Mouse (Mus musculus) heart, embryonic 15.5 days (tissue): ENCODE results near the gene Dcaf10. TPM values are rescaled to one million over a fixed set of nuclear protein-coding genes. Genes with fewer than 3 reads are reported as not detected.
"Not testable (repeated sequence)": the region's sequence is repeated elsewhere in the genome, so short reads cannot be mapped to it uniquely, and the experiment has no call there.

Experiments used
- ATAC-seq: fragments of 200-750 bp; cut with Nextera tagmentation; replicated peaks from 2 replicates; pipeline ENCODE4 v1.8.0; 2017; ENCODE audit warnings: low read depth, moderate TSS enrichment; ENCODE audit not compliant: insufficient number of reproducible peaks, insufficient read depth, low FRiP score
- H3K27ac ChIP-seq: fragments of 300-500 bp; sonication (generic); 2 replicates; pipeline ENCODE4 v1.5.1; 2015; ENCODE audit warnings: mild to moderate bottlenecking, inconsistent platforms
- H3K27me3 ChIP-seq: fragments of 300-500 bp; sonication (generic); 2 replicates; pipeline ENCODE4 v1.6.1; 2015; ENCODE audit warnings: inconsistent platforms
- H3K36me3 ChIP-seq: fragments of 300-500 bp; sonication (generic); 2 replicates; pipeline ENCODE4 v1.6.1; 2015; ENCODE audit warnings: mild to moderate bottlenecking, inconsistent platforms
- H3K4me1 ChIP-seq: fragments of 300-500 bp; sonication (generic); replicated peaks from 2 replicates; pipeline ENCODE4 v1.6.1; 2015; ENCODE audit warnings: inconsistent platforms
- H3K4me2 ChIP-seq: fragments of 300-500 bp; sonication (generic); 2 replicates; pipeline ENCODE4 v1.6.1; 2015; ENCODE audit warnings: inconsistent platforms, mild to moderate bottlenecking, moderate library complexity
- H3K4me3 ChIP-seq: fragments of 300-500 bp; sonication (generic); 2 replicates; pipeline ENCODE4 v1.5.1; 2015; ENCODE audit warnings: mild to moderate bottlenecking, inconsistent platforms
- H3K9ac ChIP-seq: fragments of 300-500 bp; sonication (generic); 2 replicates; pipeline ENCODE4 v1.6.1; 2015; ENCODE audit warnings: mild to moderate bottlenecking, inconsistent platforms
- H3K9me3 ChIP-seq: fragments of 300-500 bp; sonication (generic); replicated peaks from 2 replicates; pipeline ENCODE4 v1.6.1; 2016; ENCODE audit warnings: inconsistent platforms
- WGBS: fragments of 180-500 bp; shearing (Covaris S2); methylation state at CpG from one replicate; pipeline ENCODE4 v1.1.7; 2015; ENCODE audit warnings: mixed read lengths; 5-methylcytosine and 5-hydroxymethylcytosine counted together
- polyA plus RNA-seq: library from polyadenylated mRNA; unstranded; fragments of >200 nt; fragmentation: Nextera tagmentation; extraction: Ambion mirVana; gene quantifications from 2 replicates; pipeline ENCODE4 v1.2.1, GENCODE M21; 2015

Dcaf10 gene
- polyA plus RNA-seq, 1 experiment from 2014 or later, result 8.1 TPM

DNA sequence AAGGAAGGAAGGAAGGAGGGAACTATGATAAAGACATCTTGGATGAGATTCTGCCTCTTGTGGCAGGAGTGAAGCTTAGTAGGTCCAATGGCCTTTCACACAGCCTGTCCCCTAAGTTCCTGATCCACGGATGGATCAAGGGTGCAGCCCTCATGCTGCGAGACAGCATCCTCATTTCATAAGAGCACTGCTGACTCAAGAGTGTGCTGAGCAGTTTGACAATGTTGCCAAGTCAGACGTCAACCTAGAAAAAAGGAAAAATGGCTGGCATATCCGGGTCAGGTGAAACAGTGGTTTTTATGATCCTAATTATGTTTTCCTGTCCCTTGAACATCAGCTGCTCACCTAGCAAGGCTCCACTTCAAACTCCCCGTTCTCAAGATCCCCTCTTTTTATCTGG is 51.8 kb downstream of the Dcaf10 start:
- Histone ChIP-seq H3K9me3 (no peaks in the 10 kb centered on the region), H3K4me2 (no peak overlapping the region), H3K9ac (no peak overlapping the region)

GRCm38 (mm10) chr4:45396211-45396610 is 54.3 kb downstream of the Dcaf10 start:
- not testable (repeated sequence) for H3K9me3 ChIP-seq, H3K9ac ChIP-seq, ATAC-seq, H3K27ac ChIP-seq, H3K4me2 ChIP-seq, H3K27me3 ChIP-seq, H3K4me3 ChIP-seq
- WGBS, result 78% methylated on average over 6 of the region's 6 CpGs
- Histone ChIP-seq H3K36me3 (peaks cover 37% of the 10 kb centered on the region), H3K4me1 (peaks cover 10% of the 10 kb centered on the region)

More for the DNA sequence above, 51.8 kb downstream of the Dcaf10 start:
- no peaks in the 10 kb centered on the region for H3K27me3 ChIP-seq
- no peak for ATAC-seq
- H3K36me3 ChIP-seq, result peaks cover 17% of the 10 kb centered on the region
- H3K27ac ChIP-seq, result no peak overlapping the region
- H3K4me3 ChIP-seq, result no peak overlapping the region
- 78% methylated on average over 5 of the region's 5 CpGs for WGBS
- peaks cover 8% of the 10 kb centered on the region for H3K4me1 ChIP-seq

DNA sequence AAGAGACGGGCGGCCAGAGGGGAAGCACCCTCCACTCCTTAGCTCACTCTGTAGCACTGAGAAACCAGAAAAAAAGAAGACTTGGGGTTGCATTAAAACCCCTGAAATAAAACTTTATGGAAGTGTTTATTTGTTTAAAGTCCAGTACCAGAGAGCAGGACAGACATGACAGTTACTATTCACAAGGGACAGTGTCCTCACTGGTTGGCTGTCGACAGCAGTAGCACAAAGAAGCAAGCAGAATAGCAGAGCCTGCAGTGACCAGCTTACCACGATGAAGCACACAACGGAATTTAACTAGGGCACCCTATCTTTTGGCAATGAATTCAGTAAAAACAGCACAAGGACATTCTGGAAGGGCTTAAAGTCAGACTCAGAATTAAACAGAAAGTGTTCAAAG is 56.4 kb downstream of the Dcaf10 start:
- not testable (repeated sequence) for H3K27me3 ChIP-seq, H3K9me3 ChIP-seq, H3K9ac ChIP-seq, ATAC-seq, H3K4me3 ChIP-seq, H3K4me2 ChIP-seq, H3K27ac ChIP-seq
- 73% methylated on average over 5 of the region's 5 CpGs for WGBS
- Histone ChIP-seq H3K36me3 (peaks cover 48% of the 10 kb centered on the region), H3K4me1 (peaks cover 16% of the 10 kb centered on the region)

DNA sequence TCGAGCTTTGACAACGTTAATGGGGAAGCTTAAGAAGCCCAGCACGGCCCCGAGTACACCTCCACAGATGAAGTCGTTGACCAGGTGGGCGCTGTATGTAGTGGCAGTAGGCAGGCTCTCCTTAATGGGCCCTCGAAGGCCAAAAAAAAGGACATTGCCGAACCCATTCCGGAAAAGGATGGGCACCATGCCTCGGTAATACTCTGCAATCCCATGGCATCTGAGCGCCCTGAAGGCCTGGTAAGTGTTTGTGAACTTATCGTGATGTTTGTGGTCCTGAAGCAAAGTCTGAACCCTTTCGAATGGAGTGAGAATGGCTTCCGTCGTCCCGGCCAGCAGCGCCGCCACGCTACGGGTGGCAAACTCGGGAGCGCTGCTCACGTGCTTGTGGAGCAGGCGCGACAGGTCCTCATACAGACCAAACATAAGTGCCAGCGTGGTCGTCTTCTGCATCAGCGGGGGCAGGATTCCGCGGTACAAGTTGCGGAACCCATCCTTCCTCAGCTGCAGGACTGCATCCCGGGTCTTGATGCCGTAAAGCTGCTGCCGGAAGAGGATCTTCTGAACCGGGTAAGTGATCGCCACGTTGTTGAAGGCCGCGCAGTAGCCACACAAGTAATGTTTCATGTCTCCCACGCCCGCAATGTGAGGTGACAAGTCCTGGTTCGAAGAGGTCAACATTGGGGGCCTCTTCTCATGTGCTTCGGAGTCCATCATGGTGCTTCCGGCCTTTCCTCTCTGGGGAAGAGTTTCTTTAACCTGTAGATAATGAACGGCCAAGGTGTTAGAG is 57.7 kb downstream of the Dcaf10 start:
- 93% methylated on average over 45 of the region's 45 CpGs for WGBS
- no peaks in the 10 kb centered on the region for H3K27me3 ChIP-seq
- H3K9me3 ChIP-seq, result no peaks in the 10 kb centered on the region
- no peak overlapping the region for H3K27ac ChIP-seq
- peaks cover 61% of the 10 kb centered on the region for H3K36me3 ChIP-seq
- no peak overlapping the region for H3K9ac ChIP-seq
- no peak overlapping the region for H3K4me2 ChIP-seq
- H3K4me3 ChIP-seq, result no peak overlapping the region
- peaks cover 25% of the 10 kb centered on the region for H3K4me1 ChIP-seq
- no peak for ATAC-seq

- Histone ChIP-seq H3K4me2 (no peak overlapping the region), H3K36me3 (peaks cover 50% of the 10 kb centered on the region), H3K9me3 (no peaks in the 10 kb centered on the region), H3K4me1 (peaks cover 40% of the 10 kb centered on the region), H3K27me3 (no peaks in the 10 kb centered on the region), H3K27ac (peak overlapping the region; percentile 44; the same call in 1 of the 2 replicates), H3K9ac (no peak overlapping the region), H3K4me3 (no peak overlapping the region)
- 86% methylated on average over 4 of the region's 4 CpGs for WGBS
- ATAC-seq, result no peak
Observed at GRCm38 (mm10) chr4:45402281-45402680, 60.4 kb downstream of the Dcaf10 start.

DNA sequence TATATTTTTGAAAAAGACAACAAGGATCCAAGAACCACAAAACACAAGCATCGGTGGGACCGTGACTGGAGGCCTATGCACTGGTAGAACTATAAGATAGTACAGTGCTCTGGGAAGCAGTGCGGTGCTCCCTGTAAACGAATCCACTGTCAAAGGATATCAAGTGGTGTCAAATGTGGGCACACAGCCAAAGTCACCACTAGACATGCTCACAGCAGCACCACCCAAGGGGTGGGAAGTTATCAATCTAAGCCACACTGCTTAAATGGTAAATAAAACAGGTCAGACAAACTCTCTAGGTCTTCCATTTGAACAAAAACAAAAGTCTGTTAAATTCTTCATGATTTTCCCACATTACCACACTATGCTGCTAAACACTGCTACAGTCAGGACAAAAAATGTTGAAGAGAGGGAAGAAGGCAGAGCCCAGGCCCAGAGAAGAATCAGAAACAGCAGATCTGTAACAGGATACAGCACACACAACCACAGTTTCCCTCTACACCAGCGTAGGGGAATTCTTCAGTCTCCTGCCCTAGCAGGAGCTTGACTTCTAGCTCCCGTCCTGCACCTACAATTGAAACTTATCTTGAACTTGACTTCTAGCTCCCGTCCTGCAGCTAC is 61.1 kb downstream of the Dcaf10 start:
- peak overlapping the region; percentile 44 for H3K27ac ChIP-seq
- 37% methylated on average over 7 of the region's 7 CpGs for WGBS
- H3K4me3 ChIP-seq, result no peak overlapping the region
- no peaks in the 10 kb centered on the region for H3K9me3 ChIP-seq
- no peaks in the 10 kb centered on the region for H3K27me3 ChIP-seq
- ATAC-seq, result peak; percentile 68
- peaks cover 48% of the 10 kb centered on the region for H3K36me3 ChIP-seq
- H3K9ac ChIP-seq, result no peak overlapping the region
- no peak overlapping the region for H3K4me2 ChIP-seq
- H3K4me1 ChIP-seq, result peaks cover 43% of the 10 kb centered on the region

GRCm38 (mm10) chr4:45403499-45403878 is 61.6 kb downstream of the Dcaf10 start:
- no peak for ATAC-seq
- H3K4me3 ChIP-seq, result no peak overlapping the region
- no peak overlapping the region for H3K9ac ChIP-seq
- H3K9me3 ChIP-seq, result no peaks in the 10 kb centered on the region
- peak overlapping the region; percentile 24 for H3K27ac ChIP-seq
- H3K27me3 ChIP-seq, result no peaks in the 10 kb centered on the region
- 48% methylated on average over 7 of the region's 7 CpGs for WGBS
- H3K4me1 ChIP-seq, result peaks cover 41% of the 10 kb centered on the region
- no peak overlapping the region for H3K4me2 ChIP-seq
- H3K36me3 ChIP-seq, result peaks cover 44% of the 10 kb centered on the region

DNA sequence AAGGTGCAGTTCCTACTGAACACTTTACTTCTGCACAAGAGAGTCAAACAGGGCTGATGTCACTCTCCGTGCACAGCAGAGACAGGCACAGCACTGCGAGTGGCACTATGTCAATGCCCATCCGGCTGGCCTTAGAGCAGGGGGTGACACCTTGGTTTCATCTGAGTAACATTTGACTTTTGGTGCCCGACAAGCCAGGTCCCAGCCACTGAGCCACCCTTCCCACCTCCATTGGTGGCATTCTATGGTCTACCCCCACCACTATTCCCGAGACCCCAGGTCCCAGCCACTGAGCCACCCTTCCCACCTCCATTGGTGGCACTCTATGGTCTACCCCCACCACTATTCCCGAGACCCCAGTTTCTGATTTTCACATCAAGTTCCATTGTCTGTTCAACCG is 62.2 kb downstream of the Dcaf10 start:
- Histone ChIP-seq H3K4me1 (peaks cover 41% of the 10 kb centered on the region), H3K4me3 (no peak overlapping the region), H3K36me3 (peaks cover 39% of the 10 kb centered on the region), H3K27me3 (no peaks in the 10 kb centered on the region), H3K9ac (no peak overlapping the region), H3K9me3 (no peaks in the 10 kb centered on the region), H3K4me2 (no peak overlapping the region), H3K27ac (no peak overlapping the region)
- WGBS, result 91% methylated on average over 7 of the region's 7 CpGs
- no peak for ATAC-seq

DNA sequence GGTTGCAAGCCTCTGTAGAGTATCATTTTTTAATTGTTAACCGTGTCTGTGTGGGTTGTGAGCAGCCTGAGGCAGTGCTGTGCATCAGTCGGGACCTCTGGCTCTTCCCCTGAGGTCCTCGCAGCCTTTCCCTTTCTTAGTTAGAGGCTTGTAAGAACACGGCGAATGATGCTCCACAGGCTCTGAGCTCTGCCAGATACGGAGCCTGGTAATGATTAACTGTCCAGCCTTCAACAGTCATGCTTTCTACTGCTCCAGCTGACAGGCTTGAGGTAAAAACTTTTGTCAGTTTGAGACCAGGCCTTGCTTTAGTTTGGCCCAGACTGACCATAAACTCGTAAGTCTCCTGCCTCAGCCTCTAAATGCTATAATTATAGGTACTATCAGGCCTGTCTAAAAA is 63.4 kb downstream of the Dcaf10 start:
- no peak for ATAC-seq
- Histone ChIP-seq H3K9me3 (no peaks in the 10 kb centered on the region), H3K27ac (no peak overlapping the region), H3K4me1 (peaks cover 44% of the 10 kb centered on the region), H3K9ac (no peak overlapping the region), H3K27me3 (no peaks in the 10 kb centered on the region), H3K4me2 (no peak overlapping the region), H3K4me3 (no peak overlapping the region), H3K36me3 (peaks cover 29% of the 10 kb centered on the region)
- WGBS, result 68% methylated on average over 7 of the region's 7 CpGs

DNA sequence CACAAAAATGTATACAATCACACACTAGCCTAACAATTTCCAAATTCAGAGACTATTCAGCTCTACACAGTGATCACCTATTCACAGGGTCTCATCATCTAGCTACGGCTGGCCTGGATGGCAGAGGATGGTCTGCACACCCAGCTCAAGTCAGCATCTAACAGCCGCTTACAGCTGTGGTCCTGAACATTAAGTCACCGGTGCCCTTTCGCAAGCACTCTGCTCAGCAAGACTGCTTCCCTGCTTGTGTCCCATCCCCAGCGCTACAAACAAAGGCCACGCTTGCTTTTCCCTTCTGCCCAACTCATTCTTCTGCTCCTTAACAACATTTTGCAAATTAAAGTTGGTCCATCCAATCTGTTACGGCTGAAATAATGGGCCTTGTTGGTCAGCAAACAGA is 64.5 kb downstream of the Dcaf10 start:
- Histone ChIP-seq H3K4me2 (peak overlapping the region; percentile 87), H3K9ac (peak overlapping the region; percentile 39; the same call in 1 of the 2 replicates), H3K27me3 (no peaks in the 10 kb centered on the region), H3K4me3 (0 out of 2 replicates have a peak overlapping the region, but pooled peaks have one; percentile 97), H3K9me3 (no peaks in the 10 kb centered on the region), H3K36me3 (peaks cover 23% of the 10 kb centered on the region), H3K4me1 (peaks cover 44% of the 10 kb centered on the region), H3K27ac (no peak overlapping the region)
- no peak for ATAC-seq
- WGBS, result 87% methylated on average over 7 of the region's 7 CpGs

GRCm38 (mm10) chr4:45407001-45407702 is 65.3 kb downstream of the Dcaf10 start:
- ATAC-seq, result no peak
- H3K36me3 ChIP-seq, result peaks cover 17% of the 10 kb centered on the region
- H3K9ac ChIP-seq, result peak overlapping the region; percentile 98
- H3K9me3 ChIP-seq, result no peaks in the 10 kb centered on the region
- H3K4me1 ChIP-seq, result peaks cover 44% of the 10 kb centered on the region
- WGBS, result 36% methylated on average over 5 of the region's 5 CpGs
- peak overlapping the region; percentile 87 for H3K4me2 ChIP-seq
- H3K4me3 ChIP-seq, result peak overlapping the region; percentile 97
- H3K27me3 ChIP-seq, result no peaks in the 10 kb centered on the region
- H3K27ac ChIP-seq, result no peak overlapping the region
